Comparison of ENCODE assay signal across 26 mouse cellular contexts in genomic region chr9:104895360-104895759, GRCm38 (mm10).
DNase-seq lines count a peak whose midpoint lies in the region; ATAC-seq and TF ChIP-seq lines count a peak whose summit lies in the region.
"Had no signal": no experiment of that assay in that cellular context is flagged by ENCODE, and none has a peak within 500 bp of the region (broad histone marks: within the 10 kb centered on the region; RNA-seq: fewer than 3 reads in every experiment).

No protein-coding gene starts in this region.

- no peaks in the 10 kb centered on the region for H3K36me3 ChIP-seq in heart, adult 2 months (ENCODE audit: control insufficient read depth, insufficient read depth, low read length)
- no peaks in the 10 kb centered on the region for H3K36me3 ChIP-seq in CH12.LX (replicated peaks in 1 of 2; ENCODE audit: control insufficient read depth in 1 of 2, insufficient read depth in 1 of 2, low read length in 1 of 2)
- H3K36me3 ChIP-seq in stomach, embryonic 16.5 days (ENCODE audit: control insufficient read depth, insufficient read depth, low read length): no peaks in the 10 kb centered on the region
- H3K36me3 ChIP-seq: heart, embryonic 13.5 days; limb, embryonic 13.5 days; neural tube, embryonic 15.5 days had no signal

- dilution Hi-C loops in CH12.LX (cut with MboI; ENCODE audit: extremely low pct_ligation_motif_present, extremely low pct_unique_long_range_greater_than_20kb, low sequenced_read_pairs): no loop called here

- no peak overlapping the region for H3K4me2 ChIP-seq in CH12.LX (ENCODE audit: insufficient read depth, low read depth, poor library complexity, severe bottlenecking)
- no peak overlapping the region for H3K4me2 ChIP-seq in stomach, embryonic 16.5 days (ENCODE audit: low read depth, low read length)
- H3K4me2 ChIP-seq: heart, embryonic 13.5 days; limb, embryonic 13.5 days; liver, embryonic 11.5 days; neural tube, embryonic 15.5 days had no signal

- DNase-seq in heart, adult 11 months: peak; percentile 75
- DNase-seq in heart, adult 2 months: no peak
- no peak for DNase-seq in CH12.LX (ENCODE audit: extremely low read depth)
- peak; percentile 29 for DNase-seq in ZHBTc4 (ENCODE audit: low read depth, low spot score)
- no peak for DNase-seq in gastrocnemius, adult 8-10 months (ENCODE audit: low spot score in 2 of 2)
- DNase-seq: adrenal gland, postnatal 10 days; cerebellum, adult 8-10 months; cerebellum, postnatal 25 days; gastrocnemius, postnatal 36 days; heart, postnatal 10 days; kidney, adult 18-20 months; kidney, postnatal 10 days; midbrain, embryonic 14.5 days; retina, postnatal 1 day; right cerebral cortex, postnatal 14 days; thymus, postnatal 4 days had no signal

- peak; percentile 78 for ATAC-seq in stomach, embryonic 16.5 days (ENCODE audit: insufficient read depth, low FRiP score)
- ATAC-seq in megakaryocyte, adult 5-6 weeks (ENCODE audit: poor library complexity, severe bottlenecking): no peak
- ATAC-seq: forebrain, embryonic 14.5 days; hindbrain, postnatal 0 days had no signal

- in situ Hi-C loops in CH12.LX (cut with MboI; ENCODE audit: low pct_ligation_motif_present, low pct_unique_long_range_greater_than_20kb, low sequenced_read_pairs): no loop called here

- H3K4me1 ChIP-seq in heart, adult 2 months (ENCODE audit: control insufficient read depth, insufficient read depth, low read length): no peaks in the 10 kb centered on the region
- H3K4me1 ChIP-seq in CH12.LX (ENCODE audit: control insufficient read depth in 1 of 2, insufficient read depth in 2 of 2): peaks cover 0 to 27% of the 10 kb centered on the region in 2 experiments; a peak in 2 of 4 replicates
- no peaks in the 10 kb centered on the region for H3K4me1 ChIP-seq in stomach, embryonic 16.5 days (ENCODE audit: control insufficient read depth, insufficient read depth, low read length)
- H3K4me1 ChIP-seq: heart, embryonic 13.5 days; limb, embryonic 13.5 days; neural tube, embryonic 15.5 days had no signal

- no peak for TF ChIP-seq EP300 in heart, adult 2 months (IDR thresholded peaks at IDR 0.05; ENCODE audit: insufficient read depth, low read depth, low read length)
- no peak for TF ChIP-seq EP300 in CH12.LX (IDR thresholded peaks at IDR 0.05; ENCODE audit: low read length)

- H3K27ac ChIP-seq in heart, adult 2 months: no peak overlapping the region
- H3K27ac ChIP-seq in CH12.LX (ENCODE audit: insufficient read depth, low read depth): no peak overlapping the region
- no peak overlapping the region for H3K27ac ChIP-seq in stomach, embryonic 16.5 days (ENCODE audit: low read length)
- H3K27ac ChIP-seq: heart, embryonic 13.5 days; hindbrain, postnatal 0 days; left cerebral cortex, adult 2 months; limb, embryonic 13.5 days; macrophage; neural tube, embryonic 15.5 days had no signal

- no peak for TF ChIP-seq POLR2A in heart, adult 2 months (IDR thresholded peaks at IDR 0.05; ENCODE audit: insufficient read depth, low read depth, low read length)
- no peak for TF ChIP-seq POLR2A in CH12.LX (IDR thresholded peaks at IDR 0.05; ENCODE audit: low read depth, low read length)

- H3K79me2 ChIP-seq in heart, adult 2 months (replicated peaks; ENCODE audit: control insufficient read depth, insufficient read depth, low read length): no peaks in the 10 kb centered on the region
- no peaks in the 10 kb centered on the region for H3K79me2 ChIP-seq in CH12.LX (replicated peaks; ENCODE audit: control insufficient read depth, extremely low read depth, insufficient read depth, poor library complexity, severe bottlenecking)

- no peak overlapping the region for H3K4me3 ChIP-seq in heart, adult 2 months
- H3K4me3 ChIP-seq in CH12.LX (replicated peaks in 1 of 3; ENCODE audit: low read depth in 2 of 3, low read length in 2 of 3, poor library complexity in 1 of 3): no peak overlapping the region
- no peak overlapping the region for H3K4me3 ChIP-seq in stomach, embryonic 16.5 days (replicated peaks; ENCODE audit: low read length)
- H3K4me3 ChIP-seq: heart, embryonic 13.5 days; left cerebral cortex, adult 2 months; limb, embryonic 13.5 days; neural tube, embryonic 15.5 days had no signal

- 76% methylated on average over 4 of the region's 4 CpGs for WGBS in heart, adult 2 months
- 72% methylated on average over 4 of the region's 4 CpGs for WGBS in stomach, embryonic 16.5 days

- no peak for TF ChIP-seq CTCF in heart, adult 2 months (IDR thresholded peaks at IDR 0.05)
- TF ChIP-seq CTCF in CH12.LX (conservative IDR thresholded peaks at IDR 0.05 in 1 of 2, IDR thresholded peaks at IDR 0.05 in 1 of 2; ENCODE audit: low read depth in 2 of 2, low read length in 2 of 2): no peak

- no peak for TF ChIP-seq RAD21 in CH12.LX (IDR thresholded peaks at IDR 0.05; ENCODE audit: low read depth, low read length)

- no peak overlapping the region for H3K9ac ChIP-seq in heart, adult 2 months (ENCODE audit: low read depth, low read length)
- H3K9ac ChIP-seq in CH12.LX (ENCODE audit: insufficient read depth, low read depth): no peak overlapping the region
- H3K9ac ChIP-seq in stomach, embryonic 16.5 days (ENCODE audit: low read length): no peak overlapping the region
- H3K9ac ChIP-seq: heart, embryonic 13.5 days; limb, embryonic 13.5 days; neural tube, embryonic 15.5 days had no signal

- intact Hi-C loops in heart, adult 2 months (cut with DNase I): no loop called here

- no peaks in the 10 kb centered on the region for H3K9me3 ChIP-seq in CH12.LX (replicated peaks; ENCODE audit: low read length)
- H3K9me3 ChIP-seq in stomach, embryonic 16.5 days (replicated peaks; ENCODE audit: control insufficient read depth, low read length): no peaks in the 10 kb centered on the region
- H3K9me3 ChIP-seq: limb, embryonic 13.5 days; neural tube, embryonic 15.5 days had no signal

- H3K27me3 ChIP-seq in heart, adult 2 months (ENCODE audit: control insufficient read depth, insufficient read depth, low read length): no peaks in the 10 kb centered on the region
- no peaks in the 10 kb centered on the region for H3K27me3 ChIP-seq in CH12.LX (replicated peaks)
- H3K27me3 ChIP-seq in stomach, embryonic 16.5 days (ENCODE audit: control insufficient read depth, insufficient read depth, low read length): no peaks in the 10 kb centered on the region
- H3K27me3 ChIP-seq: heart, embryonic 13.5 days; neural tube, embryonic 15.5 days had no signal

TF ChIP-seq in CH12.LX, 34 proteins besides CTCF, POLR2A, EP300 and RAD21:
- no peak for TF ChIP-seq MXI1 (IDR thresholded peaks at IDR 0.05; ENCODE audit: low read depth, low read length)
- no peak for TF ChIP-seq USF1 (IDR thresholded peaks at IDR 0.05; ENCODE audit: low read depth, low read length)
- TF ChIP-seq USF2 (conservative IDR thresholded peaks at IDR 0.05; ENCODE audit: low read depth, low read length): no peak
- TF ChIP-seq CHD2 (IDR thresholded peaks at IDR 0.05; ENCODE audit: low read length): 0 out of 2 replicates have a peak, but pooled peaks have one; percentile 16
- no peak for TF ChIP-seq MAZ (IDR thresholded peaks at IDR 0.05; ENCODE audit: low read depth, low read length)
- no peak for TF ChIP-seq MYC (IDR thresholded peaks at IDR 0.05; ENCODE audit: low read depth, low read length)
- no peak for TF ChIP-seq UBTF (IDR thresholded peaks at IDR 0.05; ENCODE audit: low read depth, low read length)

Comparison
In these comparisons a context has a peak if more than half of its experiments do, and no peak if none do; other contexts are left out.
1. DNase-seq: peak in heart, adult 11 months (single experiment) and ZHBTc4 (single experiment); none in heart, adult 2 months (0 of 2), CH12.LX (single experiment) and gastrocnemius, adult 8-10 months (0 of 2).